Mouse (Mus musculus) cerebellum, adult 2 months (tissue): ENCODE measurements at regions not wholly inside any gene's neighbourhood (a gene's known extent, or its start where the extent isn't known, plus 50 kb on each side); places are given as distances from the start of the nearest gene placed in this dataset.

Source experiments
- DNase-seq, 2 experiments: peaks; one replicate each; pipeline ENCODE4 v3.0.0; 2021
- H3K27ac ChIP-seq: fragments of 200-500 bp; 2 replicates; pipeline ENCODE4 v1.5.1; 2012; ENCODE audit warnings: low read length, control low read depth, inconsistent platforms; ENCODE audit not compliant: insufficient read depth
- H3K27me3 ChIP-seq: fragments of 200-500 bp; 2 replicates; pipeline ENCODE4 v1.6.1; 2012; ENCODE audit warnings: inconsistent platforms, mild to moderate bottlenecking, low read length, moderate library complexity; ENCODE audit not compliant: control insufficient read depth, insufficient read depth
- H3K4me1 ChIP-seq: fragments of 200-500 bp; 2 replicates; pipeline ENCODE4 v1.6.1; 2011; ENCODE audit warnings: low read length; ENCODE audit not compliant: control insufficient read depth, insufficient read depth
- H3K4me3 ChIP-seq: fragments of 200-500 bp; replicated peaks from 2 replicates; pipeline ENCODE3; 2011; ENCODE audit warnings: mild to moderate bottlenecking, low read depth, low read length, control low read depth; ENCODE audit not compliant: insufficient read depth
- CTCF ChIP-seq: fragments of 200-500 bp; IDR thresholded peaks from 2 replicates; pipeline ENCODE4 v1.5.1; 2011; ENCODE audit warnings: low read depth, mild to moderate bottlenecking, control low read depth, low read length, moderate library complexity, borderline replicate concordance; ENCODE audit not compliant: insufficient read depth
- POLR2A ChIP-seq: fragments of 200-500 bp; IDR thresholded peaks from 2 replicates; pipeline ENCODE4 v1.6.1; 2011; ENCODE audit warnings: low read length, control low read depth, borderline replicate concordance; ENCODE audit not compliant: insufficient read depth
- WGBS: fragments of 180-500 bp; shearing (Covaris S2); methylation state at CpG from one replicate; pipeline ENCODE4 v1.1.7; 2018; 5-methylcytosine and 5-hydroxymethylcytosine counted together

DNA sequence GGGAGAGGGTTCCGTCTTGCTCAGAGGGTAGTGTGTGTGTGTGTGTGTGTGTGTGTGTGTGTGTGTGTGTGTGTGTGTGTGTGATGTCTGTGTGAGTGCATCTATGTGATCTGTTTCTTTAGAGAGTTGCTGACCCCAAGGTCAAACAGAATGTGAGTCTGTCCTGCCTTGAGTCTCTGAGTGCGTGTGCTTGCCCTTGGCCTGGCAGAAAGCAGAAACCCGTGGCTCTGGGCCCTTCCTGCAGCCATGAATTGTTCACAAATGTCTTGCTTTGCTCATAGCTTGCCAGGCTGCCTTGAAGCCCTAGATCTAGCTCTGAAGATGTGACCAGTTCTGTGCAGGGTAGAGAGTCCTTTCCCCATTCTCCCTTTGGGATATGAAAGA is 76.4 kb upstream of the Pmepa1 start:
- no peak for TF ChIP-seq CTCF
- TF ChIP-seq POLR2A = no peak
- no peak for DNase-seq
- Histone ChIP-seq H3K4me1 (no peaks in the 10 kb centered on the region), H3K27ac (no peak overlapping the region), H3K4me3 (no peak overlapping the region), H3K27me3 (no peaks in the 10 kb centered on the region)
- whole genome bisulfite sequencing = 23% methylated on average over 3 of the region's 3 CpGs

GRCm38 (mm10) chr2:173353435-173354241 is 77.3 kb upstream of the Pmepa1 start:
- H3K27ac ChIP-seq = no peak overlapping the region
- TF ChIP-seq CTCF (no peak), POLR2A (no peak)
- DNase-seq = no peak
- 34% methylated on average over 16 of the region's 16 CpGs for WGBS
- H3K4me1 ChIP-seq = no peaks in the 10 kb centered on the region
- H3K27me3 ChIP-seq = no peaks in the 10 kb centered on the region
- H3K4me3 ChIP-seq = no peak overlapping the region

GRCm38 (mm10) chr2:173356786-173357185 is 80.5 kb upstream of the Pmepa1 start:
- WGBS = 55% methylated on average over 5 of the region's 5 CpGs
- DNase-seq = no peak

GRCm38 (mm10) chr2:173365441-173366166 is 89.3 kb upstream of the Pmepa1 start:
- no peak for DNase-seq
- TF ChIP-seq POLR2A (no peak), CTCF (no peak)
- Histone ChIP-seq H3K27me3 (no peaks in the 10 kb centered on the region), H3K4me3 (no peak overlapping the region), H3K27ac (no peak overlapping the region), H3K4me1 (no peaks in the 10 kb centered on the region; the same call in 1 of the 2 replicates)
- WGBS = 20% methylated on average over 24 of the region's 24 CpGs

More at GRCm38 (mm10) chr2:173356786-173357185, 80.5 kb upstream of the Pmepa1 start:
- H3K27ac ChIP-seq = no peak overlapping the region
- H3K4me1 ChIP-seq = no peaks in the 10 kb centered on the region
- TF ChIP-seq CTCF (no peak), POLR2A (no peak)
- H3K4me3 ChIP-seq = no peak overlapping the region
- no peaks in the 10 kb centered on the region for H3K27me3 ChIP-seq

GRCm38 (mm10) chr2:173366734-173367133 is 90.4 kb upstream of the Pmepa1 start:
- DNase-seq = no peak
- Histone ChIP-seq H3K4me1 (no peaks in the 10 kb centered on the region; the same call in 1 of the 2 replicates), H3K27me3 (no peaks in the 10 kb centered on the region), H3K4me3 (no peak overlapping the region), H3K27ac (no peak overlapping the region)
- TF ChIP-seq CTCF = no peak
- no peak for TF ChIP-seq POLR2A
- 80% methylated on average over 11 of the region's 11 CpGs for WGBS

GRCm38 (mm10) chr2:173368899-173369298 is 92.6 kb upstream of the Pmepa1 start:
- Histone ChIP-seq H3K27me3 (no peaks in the 10 kb centered on the region), H3K4me3 (no peak overlapping the region)
- 58% methylated on average over 7 of the region's 7 CpGs for WGBS

GRCm38 (mm10) chr2:173376926-173377325 is 100.6 kb upstream of the Pmepa1 start:
- Histone ChIP-seq H3K27me3 (no peaks in the 10 kb centered on the region), H3K4me3 (no peak overlapping the region), H3K27ac (no peak overlapping the region), H3K4me1 (no peaks in the 10 kb centered on the region)
- no peak for TF ChIP-seq CTCF
- no peak for TF ChIP-seq POLR2A
- 80% methylated on average over 6 of the region's 6 CpGs for WGBS
- no peak for DNase-seq

More at GRCm38 (mm10) chr2:173368899-173369298, 92.6 kb upstream of the Pmepa1 start:
- H3K4me1 ChIP-seq = no peaks in the 10 kb centered on the region; the same call in 1 of the 2 replicates
- no peak for DNase-seq
- no peak overlapping the region for H3K27ac ChIP-seq
- TF ChIP-seq POLR2A (no peak), CTCF (no peak)
